Mouse (Mus musculus) kidney, embryonic 16.5 days (tissue): ENCODE measurements around the gene Aoah. TPM values are rescaled to one million over a fixed set of nuclear protein-coding genes. Genes with fewer than 3 reads are reported as not detected.

Experiments
- ATAC-seq: fragments of 200-750 bp; cut with Nextera tagmentation; 2 replicates; pipeline ENCODE4 v1.8.0; 2017; ENCODE audit warnings: moderate TSS enrichment; ENCODE audit not compliant: low FRiP score, low TSS enrichment
- H3K27ac ChIP-seq: fragments of 300-500 bp; sonication (generic); 2 replicates; pipeline ENCODE4 v1.5.1; 2014; ENCODE audit warnings: low read length
- H3K27me3 ChIP-seq: fragments of 300-500 bp; sonication (generic); 2 replicates; pipeline ENCODE4 v1.6.1; 2014; ENCODE audit warnings: low read length, control low read depth, mixed read lengths; ENCODE audit not compliant: insufficient read depth
- H3K36me3 ChIP-seq: fragments of 300-500 bp; sonication (generic); 2 replicates; pipeline ENCODE4 v1.6.1; 2014; ENCODE audit warnings: low read length, control low read depth, mixed read lengths; ENCODE audit not compliant: insufficient read depth
- H3K4me1 ChIP-seq: fragments of 300-500 bp; sonication (generic); 2 replicates; pipeline ENCODE4 v1.6.1; 2014; ENCODE audit warnings: low read length, control low read depth, mixed read lengths; ENCODE audit not compliant: insufficient read depth
- H3K4me2 ChIP-seq: fragments of 300-500 bp; sonication (generic); replicated peaks from 2 replicates; pipeline ENCODE4 v1.6.1; 2014; ENCODE audit warnings: low read depth, low read length
- H3K4me3 ChIP-seq: fragments of 300-500 bp; sonication (generic); 2 replicates; pipeline ENCODE4 v1.5.1; 2014; ENCODE audit warnings: mild to moderate bottlenecking, low read length
- H3K9ac ChIP-seq: fragments of 300-500 bp; sonication (generic); replicated peaks from 2 replicates; pipeline ENCODE4 v1.6.1; 2014; ENCODE audit warnings: low read length
- H3K9me3 ChIP-seq: fragments of 300-500 bp; sonication (generic); 2 replicates; pipeline ENCODE4 v1.6.1; 2016; ENCODE audit warnings: low read length, control low read depth
- WGBS: fragments of 180-500 bp; shearing (Covaris S2); extraction: QIAGEN DNeasy Blood & Tissue Kit; methylation state at CpG from one replicate; pipeline ENCODE4 v1.1.7; 2014; 5-methylcytosine and 5-hydroxymethylcytosine counted together
- polyA plus RNA-seq: library from polyadenylated mRNA; unstranded; fragments of >200 nt; fragmentation: Nextera tagmentation; extraction: Ambion mirVana; gene quantifications from 2 replicates; pipeline ENCODE4 v1.2.1, GENCODE M21; 2015

The Aoah gene
- polyA plus RNA-seq, 1 experiment from 2014 or later: 3.0 TPM

- 94% methylated on average over 4 of the region's 4 CpGs for WGBS
- no peaks in the 10 kb centered on the region for H3K36me3 ChIP-seq
- no peaks in the 10 kb centered on the region for H3K9me3 ChIP-seq
- H3K4me2 ChIP-seq: no peak overlapping the region
- H3K4me1 ChIP-seq: no peaks in the 10 kb centered on the region
- no peak overlapping the region for H3K9ac ChIP-seq
- H3K4me3 ChIP-seq: no peak overlapping the region
- H3K27me3 ChIP-seq: no peaks in the 10 kb centered on the region
- no peak overlapping the region for H3K27ac ChIP-seq
- no peak for ATAC-seq
Observed at GRCm38 (mm10) chr13:20941707-20942106, 147.8 kb downstream of the Aoah start.

GRCm38 (mm10) chr13:20963086-20963485 is 169.2 kb downstream of the Aoah start:
- H3K4me1 ChIP-seq: no peaks in the 10 kb centered on the region
- no peaks in the 10 kb centered on the region for H3K36me3 ChIP-seq
- H3K27me3 ChIP-seq: no peaks in the 10 kb centered on the region
- WGBS: 85% methylated on average over 3 of the region's 3 CpGs
- no peak for ATAC-seq
- H3K9me3 ChIP-seq: no peaks in the 10 kb centered on the region
- H3K9ac ChIP-seq: no peak overlapping the region
- no peak overlapping the region for H3K27ac ChIP-seq
- no peak overlapping the region for H3K4me2 ChIP-seq
- no peak overlapping the region for H3K4me3 ChIP-seq

- ATAC-seq: no peak
- Histone ChIP-seq H3K9me3 (no peaks in the 10 kb centered on the region), H3K27ac (no peak overlapping the region), H3K4me3 (no peak overlapping the region), H3K36me3 (no peaks in the 10 kb centered on the region), H3K4me1 (no peaks in the 10 kb centered on the region), H3K27me3 (no peaks in the 10 kb centered on the region), H3K9ac (no peak overlapping the region), H3K4me2 (no peak overlapping the region)
- WGBS: 87% methylated on average over 8 of the region's 8 CpGs
Observed at GRCm38 (mm10) chr13:20981234-20982230, 187.6 kb downstream of the Aoah start.

DNA sequence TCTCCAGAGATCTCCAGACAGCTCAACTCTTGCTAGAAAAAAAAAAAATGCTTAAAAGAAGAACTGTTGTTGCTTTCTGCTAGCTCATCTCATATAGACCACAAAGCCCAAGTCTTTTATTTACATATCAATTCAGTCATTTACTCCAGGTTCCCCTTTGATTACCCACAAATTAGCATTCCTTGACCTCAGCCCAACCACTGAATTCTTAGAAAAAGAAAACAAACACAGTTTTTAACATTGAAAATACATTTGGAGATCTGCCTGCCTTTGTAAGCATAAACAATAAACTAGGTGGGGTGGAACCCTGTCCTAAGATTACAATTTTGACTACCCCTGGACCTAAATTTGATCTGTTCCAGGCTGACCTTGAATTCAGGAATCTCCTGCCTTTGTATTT is 191.6 kb downstream of the Aoah start:
- H3K4me1 ChIP-seq: no peaks in the 10 kb centered on the region

DNA sequence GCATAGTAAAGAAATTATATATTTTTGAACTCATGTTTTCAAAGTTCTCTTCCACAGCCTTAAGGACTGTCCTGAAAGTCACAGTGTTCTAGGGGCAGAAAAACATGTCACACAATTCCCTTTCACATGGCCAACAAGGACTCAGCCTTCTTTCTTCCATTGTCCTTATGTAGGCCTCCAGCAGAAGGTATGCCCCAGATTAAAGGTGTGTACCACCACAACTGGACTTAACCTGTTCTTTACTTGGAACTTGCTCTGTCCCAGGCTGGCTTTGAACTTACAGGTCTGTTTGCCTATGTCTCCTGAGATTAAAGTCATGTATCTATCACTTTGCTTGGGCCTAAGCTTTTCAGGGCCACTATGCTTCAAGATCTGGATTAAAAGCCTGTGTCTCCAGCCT is 192.0 kb downstream of the Aoah start:
- no peak overlapping the region for H3K9ac ChIP-seq
- no peaks in the 10 kb centered on the region for H3K36me3 ChIP-seq
- no peak overlapping the region for H3K4me3 ChIP-seq
- no peak for ATAC-seq
- H3K4me2 ChIP-seq: no peak overlapping the region
- no peaks in the 10 kb centered on the region for H3K4me1 ChIP-seq
- no peaks in the 10 kb centered on the region for H3K9me3 ChIP-seq
- no peak overlapping the region for H3K27ac ChIP-seq
- H3K27me3 ChIP-seq: no peaks in the 10 kb centered on the region

More for the DNA sequence above, 191.6 kb downstream of the Aoah start:
- Histone ChIP-seq H3K36me3 (no peaks in the 10 kb centered on the region), H3K4me2 (no peak overlapping the region), H3K27me3 (no peaks in the 10 kb centered on the region), H3K4me3 (no peak overlapping the region), H3K9me3 (no peaks in the 10 kb centered on the region), H3K9ac (no peak overlapping the region), H3K27ac (no peak overlapping the region)
- no peak for ATAC-seq

GRCm38 (mm10) chr13:21005238-21005637 is 211.3 kb downstream of the Aoah start:
- Histone ChIP-seq H3K4me1 (no peaks in the 10 kb centered on the region), H3K9ac (no peak overlapping the region), H3K27ac (no peak overlapping the region), H3K4me3 (no peak overlapping the region), H3K4me2 (no peak overlapping the region), H3K27me3 (no peaks in the 10 kb centered on the region), H3K9me3 (no peaks in the 10 kb centered on the region), H3K36me3 (no peaks in the 10 kb centered on the region)
- WGBS: 86% methylated on average over 5 of the region's 5 CpGs
- ATAC-seq: no peak

GRCm38 (mm10) chr13:21005642-21006320 is 211.9 kb downstream of the Aoah start:
- ATAC-seq: no peak
- H3K9ac ChIP-seq: no peak overlapping the region
- H3K36me3 ChIP-seq: no peaks in the 10 kb centered on the region
- no peaks in the 10 kb centered on the region for H3K27me3 ChIP-seq
- no peak overlapping the region for H3K4me2 ChIP-seq
- H3K4me1 ChIP-seq: no peaks in the 10 kb centered on the region
- no peak overlapping the region for H3K4me3 ChIP-seq
- H3K9me3 ChIP-seq: no peaks in the 10 kb centered on the region
- WGBS: 79% methylated on average over 5 of the region's 5 CpGs
- no peak overlapping the region for H3K27ac ChIP-seq

- WGBS: 86% methylated on average over 4 of the region's 4 CpGs
- H3K9me3 ChIP-seq: no peaks in the 10 kb centered on the region
- ATAC-seq: no peak
- no peak overlapping the region for H3K4me3 ChIP-seq
- H3K27me3 ChIP-seq: no peaks in the 10 kb centered on the region
- H3K36me3 ChIP-seq: no peaks in the 10 kb centered on the region
- no peaks in the 10 kb centered on the region for H3K4me1 ChIP-seq
- no peak overlapping the region for H3K27ac ChIP-seq
- no peak overlapping the region for H3K4me2 ChIP-seq
- H3K9ac ChIP-seq: no peak overlapping the region
Observed at GRCm38 (mm10) chr13:21006321-21006653, 212.4 kb downstream of the Aoah start.

DNA sequence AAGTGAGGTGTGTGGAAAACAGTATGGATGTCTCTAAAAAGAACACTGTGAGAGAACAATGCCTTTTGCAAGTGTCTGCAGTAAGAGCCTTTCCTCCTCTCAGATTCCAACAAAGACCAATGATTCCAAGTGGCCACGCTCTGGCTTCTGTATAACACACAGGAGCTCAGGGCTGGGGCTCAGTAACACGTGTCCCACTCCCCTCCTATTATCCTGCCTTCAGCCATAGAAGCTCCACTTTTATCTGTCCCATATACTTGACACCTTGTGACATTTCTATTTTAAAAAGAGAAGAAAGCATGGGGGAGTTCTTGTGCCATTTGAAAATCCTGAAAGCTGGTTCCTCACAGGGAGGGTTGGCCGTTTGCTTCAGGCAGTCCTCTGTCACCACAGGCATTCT is 219.7 kb downstream of the Aoah start:
- Histone ChIP-seq H3K4me2 (no peak overlapping the region), H3K9me3 (no peaks in the 10 kb centered on the region), H3K9ac (no peak overlapping the region), H3K27ac (no peak overlapping the region), H3K4me1 (no peaks in the 10 kb centered on the region), H3K36me3 (no peaks in the 10 kb centered on the region), H3K27me3 (no peaks in the 10 kb centered on the region), H3K4me3 (no peak overlapping the region)
- no peak for ATAC-seq
- 73% methylated on average over 3 of the region's 3 CpGs for WGBS

- Histone ChIP-seq H3K4me2 (no peak overlapping the region), H3K27me3 (no peaks in the 10 kb centered on the region), H3K27ac (no peak overlapping the region), H3K4me1 (no peaks in the 10 kb centered on the region), H3K9me3 (no peaks in the 10 kb centered on the region), H3K9ac (no peak overlapping the region), H3K36me3 (no peaks in the 10 kb centered on the region), H3K4me3 (no peak overlapping the region)
- 75% methylated on average over 5 of the region's 5 CpGs for WGBS
- no peak for ATAC-seq
Observed at GRCm38 (mm10) chr13:21024831-21025230, 230.9 kb downstream of the Aoah start.
